Mouse (Mus musculus) lung, postnatal 0 days (tissue): ENCODE measurements at regions not wholly inside any gene's neighbourhood (a gene's known extent, or its start where the extent isn't known, plus 50 kb on each side); places are given as distances from the start of the nearest gene placed in this dataset.

Experiments used
- ATAC-seq: fragments of 200-750 bp; cut with Nextera tagmentation; 2 replicates; pipeline ENCODE4 v1.8.0; 2017; ENCODE audit warnings: moderate library complexity
- DNase-seq: peaks from one replicate; pipeline ENCODE4 v3.0.0-alpha.2; 2016; ENCODE audit warnings: low spot score
- H3K27ac ChIP-seq: fragments of 300-500 bp; sonication (generic); 2 replicates; pipeline ENCODE4 v1.5.1; 2014; ENCODE audit warnings: antibody characterized with exemption, mild to moderate bottlenecking, low read length, mixed read lengths
- H3K27me3 ChIP-seq: fragments of 300-500 bp; sonication (generic); replicated peaks from 2 replicates; pipeline ENCODE4 v1.6.1; 2014; ENCODE audit warnings: low read length, mixed read lengths; ENCODE audit not compliant: insufficient read depth
- H3K36me3 ChIP-seq: fragments of 300-500 bp; sonication (generic); 2 replicates; pipeline ENCODE4 v1.6.1; 2014; ENCODE audit warnings: low read length, mixed read lengths; ENCODE audit not compliant: insufficient read depth
- H3K4me1 ChIP-seq: fragments of 300-500 bp; sonication (generic); 2 replicates; pipeline ENCODE4 v1.6.1; 2014; ENCODE audit warnings: antibody characterized with exemption, low read depth, low read length, mixed read lengths; ENCODE audit not compliant: insufficient read depth
- H3K4me2 ChIP-seq: fragments of 300-500 bp; sonication (generic); replicated peaks from 2 replicates; pipeline ENCODE4 v1.6.1; 2014; ENCODE audit warnings: low read depth, mild to moderate bottlenecking, low read length, moderate library complexity, mixed read lengths
- H3K4me3 ChIP-seq: fragments of 300-500 bp; sonication (generic); 2 replicates; pipeline ENCODE4 v1.5.1; 2014; ENCODE audit warnings: low read depth, low read length
- H3K9ac ChIP-seq: fragments of 300-500 bp; sonication (generic); replicated peaks from 2 replicates; pipeline ENCODE4 v1.6.1; 2014; ENCODE audit warnings: low read depth, mild to moderate bottlenecking
- H3K9me3 ChIP-seq: fragments of 300-500 bp; sonication (generic); 2 replicates; pipeline ENCODE4 v1.6.1; 2016; ENCODE audit warnings: low read length, mixed read lengths
- CTCF ChIP-seq: IDR thresholded peaks from 2 replicates; pipeline ENCODE4 v1.5.1; 2016; ENCODE audit warnings: antibody characterized with exemption, mild to moderate bottlenecking
- EP300 ChIP-seq: IDR thresholded peaks from 2 replicates; pipeline ENCODE4 v1.6.1; 2016; ENCODE audit warnings: antibody characterized with exemption, mild to moderate bottlenecking, control low read depth
- WGBS: fragments of 180-500 bp; shearing (Covaris S2); extraction: QIAGEN DNeasy Blood & Tissue Kit; methylation state at CpG from one replicate; pipeline ENCODE4 v1.1.7; 2014; 5-methylcytosine and 5-hydroxymethylcytosine counted together

- H3K27ac ChIP-seq = no peak overlapping the region
- no peaks in the 10 kb centered on the region for H3K4me1 ChIP-seq
- ATAC-seq (no peak), DNase-seq (no peak)
- no peaks in the 10 kb centered on the region for H3K9me3 ChIP-seq
- WGBS = 83% methylated on average over 18 of the region's 18 CpGs
- H3K27me3 ChIP-seq = no peaks in the 10 kb centered on the region
- H3K9ac ChIP-seq = no peak overlapping the region
- H3K4me3 ChIP-seq = no peak overlapping the region
- TF ChIP-seq CTCF (no peak), EP300 (no peak)
- no peak overlapping the region for H3K4me2 ChIP-seq
- H3K36me3 ChIP-seq = no peaks in the 10 kb centered on the region
These were observed 305.8 kb upstream of the Atp2b1 start for GRCm38 (mm10) chr10:98608221-98608941.

GRCm38 (mm10) chr10:98610708-98611107, 303.5 kb upstream of the Atp2b1 start:
- H3K9me3 ChIP-seq = no peaks in the 10 kb centered on the region
- H3K27me3 ChIP-seq = no peaks in the 10 kb centered on the region
- H3K4me2 ChIP-seq = no peak overlapping the region
- DNase-seq (no peak), ATAC-seq (no peak)
- no peak overlapping the region for H3K4me3 ChIP-seq
- H3K27ac ChIP-seq = no peak overlapping the region
- H3K36me3 ChIP-seq = no peaks in the 10 kb centered on the region
- no peak overlapping the region for H3K9ac ChIP-seq
- WGBS = 51% methylated on average over 6 of the region's 6 CpGs
- H3K4me1 ChIP-seq = no peaks in the 10 kb centered on the region
- TF ChIP-seq CTCF (no peak), EP300 (no peak)

- DNase-seq (no peak), ATAC-seq (no peak)
- 70% methylated on average over 4 of the region's 4 CpGs for WGBS
- H3K4me2 ChIP-seq = no peak overlapping the region
- no peaks in the 10 kb centered on the region for H3K36me3 ChIP-seq
- no peaks in the 10 kb centered on the region for H3K9me3 ChIP-seq
- no peaks in the 10 kb centered on the region for H3K27me3 ChIP-seq
- H3K27ac ChIP-seq = no peak overlapping the region
- no peak overlapping the region for H3K4me3 ChIP-seq
- H3K4me1 ChIP-seq = no peaks in the 10 kb centered on the region
- TF ChIP-seq EP300 (no peak), CTCF (no peak)
- no peak overlapping the region for H3K9ac ChIP-seq
These were observed 302.4 kb upstream of the Atp2b1 start for GRCm38 (mm10) chr10:98611707-98612360.

GRCm38 (mm10) chr10:98618736-98619525, 295.3 kb upstream of the Atp2b1 start:
- H3K9ac ChIP-seq = no peak overlapping the region
- H3K9me3 ChIP-seq = no peaks in the 10 kb centered on the region
- no peaks in the 10 kb centered on the region for H3K4me1 ChIP-seq
- DNase-seq = peak; percentile 67
- H3K27me3 ChIP-seq = no peaks in the 10 kb centered on the region
- no peak overlapping the region for H3K27ac ChIP-seq
- TF ChIP-seq CTCF (no peak), EP300 (peak; percentile 38; the same call in 1 of the 2 replicates)
- peak; percentile 79 for ATAC-seq
- H3K4me3 ChIP-seq = no peak overlapping the region
- no peaks in the 10 kb centered on the region for H3K36me3 ChIP-seq
- 52% methylated on average over 21 of the region's 21 CpGs for WGBS
- peak overlapping the region; percentile 20; the same call in 1 of the 2 replicates for H3K4me2 ChIP-seq

GRCm38 (mm10) chr10:98624103-98624502, 290.1 kb upstream of the Atp2b1 start:
- Histone ChIP-seq H3K27ac (no peak overlapping the region), H3K4me2 (no peak overlapping the region)
- WGBS = 45% methylated on average over 1 of the region's 1 CpGs

GRCm38 (mm10) chr10:98624681-98625321, 289.4 kb upstream of the Atp2b1 start:
- Histone ChIP-seq H3K9ac (no peak overlapping the region), H3K27me3 (no peaks in the 10 kb centered on the region), H3K4me2 (peak overlapping the region; percentile 19; the same call in 1 of the 2 replicates), H3K27ac (no peak overlapping the region), H3K9me3 (no peaks in the 10 kb centered on the region), H3K4me3 (no peak overlapping the region), H3K36me3 (no peaks in the 10 kb centered on the region), H3K4me1 (no peaks in the 10 kb centered on the region)
- 36% methylated on average over 12 of the region's 12 CpGs for WGBS
- TF ChIP-seq CTCF = no peak
- no peak for TF ChIP-seq EP300
- peak; percentile 15 for DNase-seq
- ATAC-seq = no peak

More at GRCm38 (mm10) chr10:98624103-98624502, 290.1 kb upstream of the Atp2b1 start:
- H3K9me3 ChIP-seq = no peaks in the 10 kb centered on the region
- H3K9ac ChIP-seq = no peak overlapping the region
- H3K4me1 ChIP-seq = no peaks in the 10 kb centered on the region
- TF ChIP-seq EP300 = no peak
- TF ChIP-seq CTCF = no peak
- H3K36me3 ChIP-seq = no peaks in the 10 kb centered on the region
- DNase-seq (no peak), ATAC-seq (no peak)
- no peak overlapping the region for H3K4me3 ChIP-seq
- no peaks in the 10 kb centered on the region for H3K27me3 ChIP-seq
